Mouse (Mus musculus): ENCODE results near the gene Myh3.

GRCm38 (mm10) chr11:67036892-67037291 lies 41.2 kb upstream of the Myh3 start:
- TF ChIP-seq EP300 (IDR thresholded peaks at IDR 0.05; ENCODE audit: low read depth) (no peak), CTCF (IDR thresholded peaks at IDR 0.05; ENCODE audit: low read depth) (no peak)
